Mouse (Mus musculus) hindbrain, embryonic 11.5 days (tissue): ENCODE measurements around the gene Adk. TPM values are rescaled to one million over a fixed set of nuclear protein-coding genes. Genes with fewer than 3 reads are reported as not detected.
"Not testable (repeated sequence)": the region's sequence is repeated elsewhere in the genome, so short reads cannot be mapped to it uniquely, and the experiment has no call there.

Source experiments
- ATAC-seq: fragments of 200-750 bp; cut with Nextera tagmentation; 2 replicates; pipeline ENCODE4 v1.8.0; 2017; ENCODE audit warnings: mild to moderate bottlenecking, moderate TSS enrichment, moderate library complexity; ENCODE audit not compliant: low FRiP score
- DNase-seq: peaks from one replicate; pipeline ENCODE4 v3.0.0-alpha.2; 2015; ENCODE audit warnings: low spot score
- H3K27ac ChIP-seq: fragments of 300-500 bp; sonication (generic); 2 replicates; pipeline ENCODE4 v1.5.1; 2014; ENCODE audit warnings: mild to moderate bottlenecking, low read depth, low read length
- H3K27me3 ChIP-seq: fragments of 300-500 bp; sonication (generic); 2 replicates; pipeline ENCODE4 v1.6.1; 2014; ENCODE audit warnings: mild to moderate bottlenecking, low read length, moderate library complexity, mixed read lengths; ENCODE audit not compliant: control insufficient read depth, insufficient read depth
- H3K36me3 ChIP-seq: fragments of 300-500 bp; sonication (generic); 2 replicates; pipeline ENCODE4 v1.6.1; 2014; ENCODE audit warnings: mild to moderate bottlenecking, low read length, moderate library complexity, mixed read lengths; ENCODE audit not compliant: control insufficient read depth, insufficient read depth
- H3K4me1 ChIP-seq: fragments of 300-500 bp; sonication (generic); replicated peaks from 2 replicates; pipeline ENCODE4 v1.6.1; 2014; ENCODE audit warnings: low read length, mixed read lengths; ENCODE audit not compliant: control insufficient read depth, insufficient read depth
- H3K4me2 ChIP-seq: fragments of 300-500 bp; sonication (generic); replicated peaks from 2 replicates; pipeline ENCODE4 v1.6.1; 2014; ENCODE audit warnings: mild to moderate bottlenecking, low read depth, low read length
- H3K4me3 ChIP-seq: fragments of 300-500 bp; sonication (generic); 2 replicates; pipeline ENCODE4 v1.5.1; 2014; ENCODE audit warnings: low read depth, low read length
- H3K9ac ChIP-seq: fragments of 300-500 bp; sonication (generic); 2 replicates; pipeline ENCODE4 v1.6.1; 2014; ENCODE audit warnings: low read depth, low read length
- H3K9me3 ChIP-seq: fragments of 300-500 bp; sonication (generic); 2 replicates; pipeline ENCODE4 v1.6.1; 2016; ENCODE audit warnings: low read length; ENCODE audit not compliant: control insufficient read depth
- WGBS: fragments of 180-500 bp; shearing (Covaris S2); extraction: QIAGEN DNeasy Blood & Tissue Kit; methylation state at CpG from one replicate; pipeline ENCODE4 v1.1.7; 2014; 5-methylcytosine and 5-hydroxymethylcytosine counted together
- polyA plus RNA-seq: library from polyadenylated mRNA; unstranded; fragments of >200 nt; fragmentation: Nextera tagmentation; extraction: Ambion mirVana; gene quantifications from 2 replicates; pipeline ENCODE4 v1.2.1, GENCODE M21; 2014

Gene Adk
- polyA plus RNA-seq, 1 experiment from 2014 or later, result 107 TPM

DNA sequence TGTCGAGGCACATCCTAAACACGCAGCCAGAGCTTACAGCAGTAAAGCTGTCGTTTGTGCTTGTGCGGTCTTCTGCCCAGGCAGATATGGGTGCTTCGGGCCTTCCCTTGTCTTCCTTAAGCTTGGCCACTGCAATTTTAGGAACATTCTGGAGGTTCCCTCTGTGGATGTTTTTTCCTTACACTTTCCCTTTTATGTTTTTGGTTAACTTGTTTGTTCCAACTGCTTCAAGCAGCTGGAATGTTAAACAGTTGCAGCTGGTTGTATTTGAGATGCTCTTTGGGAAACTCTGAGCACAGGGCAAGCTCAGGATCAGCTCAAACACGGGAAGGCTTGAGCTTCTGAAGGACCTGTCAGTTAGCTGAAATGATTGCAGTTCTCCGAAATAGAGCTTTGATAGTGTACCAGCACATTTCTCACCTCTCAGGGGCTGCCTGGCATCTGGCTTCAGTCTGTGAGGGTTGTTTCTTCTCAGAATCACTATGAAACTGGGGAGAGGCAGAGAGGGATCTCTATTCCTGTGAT is 34.5 kb downstream of the Adk start:
- no peaks in the 10 kb centered on the region for H3K27me3 ChIP-seq
- H3K4me2 ChIP-seq, result no peak overlapping the region
- H3K4me3 ChIP-seq, result no peak overlapping the region
- no peaks in the 10 kb centered on the region for H3K9me3 ChIP-seq
- H3K9ac ChIP-seq, result no peak overlapping the region
- DNase-seq (peak; percentile 17), ATAC-seq (no peak)
- H3K27ac ChIP-seq, result peak overlapping the region; percentile 20; the same call in 1 of the 2 replicates
- 52% methylated on average over 7 of the region's 7 CpGs for WGBS
- no peaks in the 10 kb centered on the region for H3K4me1 ChIP-seq
- H3K36me3 ChIP-seq, result no peaks in the 10 kb centered on the region

DNA sequence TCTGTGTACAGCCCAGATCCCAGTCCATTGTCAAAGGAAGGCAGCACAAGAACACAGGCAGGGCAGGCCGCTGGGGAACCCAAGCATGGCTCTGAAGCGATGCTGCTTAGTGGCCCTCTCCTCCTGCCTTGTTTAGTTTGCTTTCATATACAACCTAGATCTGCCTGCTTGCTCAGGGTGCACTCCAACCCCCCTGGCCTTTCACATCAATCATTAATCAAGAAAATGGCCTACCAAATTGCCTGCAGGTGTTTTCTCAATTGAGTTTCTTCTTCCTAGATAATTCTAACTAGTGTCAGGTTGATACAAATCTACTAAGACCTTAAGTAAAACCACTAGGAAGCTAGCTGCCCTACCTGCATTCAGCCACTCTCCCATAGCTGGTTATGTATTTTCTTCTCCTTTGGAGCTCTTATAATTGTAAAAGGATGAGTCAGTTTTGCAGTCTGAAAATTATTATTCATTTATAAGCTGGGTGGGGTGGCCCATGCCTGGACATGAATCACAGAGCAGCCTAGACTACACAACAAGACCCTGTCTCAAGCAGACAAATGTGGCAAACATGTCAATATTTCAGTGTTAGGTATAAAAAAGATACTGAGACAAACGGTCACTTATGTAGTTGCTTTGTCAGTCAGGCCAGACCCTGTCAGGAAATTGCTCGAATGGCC is 35.2 kb downstream of the Adk start:
- ATAC-seq, result no peak
- peak overlapping the region; percentile 20; the same call in 1 of the 2 replicates for H3K27ac ChIP-seq

GRCm38 (mm10) chr14:21088731-21089130 is 36.4 kb downstream of the Adk start:
- ATAC-seq (no peak), DNase-seq (no peak)
- WGBS, result 56% methylated on average over 3 of the region's 3 CpGs
- no peak overlapping the region for H3K4me2 ChIP-seq
- H3K9ac ChIP-seq, result no peak overlapping the region
- no peaks in the 10 kb centered on the region for H3K36me3 ChIP-seq
- no peak overlapping the region for H3K27ac ChIP-seq
- no peaks in the 10 kb centered on the region for H3K4me1 ChIP-seq
- H3K9me3 ChIP-seq, result no peaks in the 10 kb centered on the region
- H3K4me3 ChIP-seq, result no peak overlapping the region
- no peaks in the 10 kb centered on the region for H3K27me3 ChIP-seq

More for the DNA sequence above, 35.2 kb downstream of the Adk start:
- no peak overlapping the region for H3K9ac ChIP-seq
- H3K4me2 ChIP-seq, result no peak overlapping the region
- no peaks in the 10 kb centered on the region for H3K9me3 ChIP-seq
- H3K4me3 ChIP-seq, result no peak overlapping the region
- H3K4me1 ChIP-seq, result no peaks in the 10 kb centered on the region
- DNase-seq, result no peak
- WGBS, result 69% methylated on average over 4 of the region's 4 CpGs
- no peaks in the 10 kb centered on the region for H3K27me3 ChIP-seq
- H3K36me3 ChIP-seq, result no peaks in the 10 kb centered on the region

DNA sequence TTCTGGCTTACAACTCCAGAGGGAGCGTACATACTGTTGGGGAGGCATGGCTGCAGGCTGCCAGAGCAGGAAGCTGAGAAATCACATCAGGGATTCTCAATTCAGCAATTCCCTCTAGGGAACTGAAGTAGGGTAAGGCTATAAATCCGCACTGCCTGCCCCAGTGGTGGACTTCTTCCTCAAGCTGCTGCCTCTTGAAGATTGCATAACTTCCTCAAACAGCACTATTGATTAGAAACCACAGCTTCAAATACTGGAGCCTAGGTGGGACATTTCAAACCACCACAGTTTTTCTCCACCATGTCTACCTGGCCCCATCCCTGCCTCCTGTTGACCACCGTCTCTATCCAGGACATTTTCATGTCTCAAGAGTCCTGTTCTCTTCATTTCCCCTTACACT is 38.0 kb downstream of the Adk start:
- Histone ChIP-seq H3K4me1 (no peaks in the 10 kb centered on the region), H3K4me3 (no peak overlapping the region), H3K4me2 (no peak overlapping the region), H3K27ac (no peak overlapping the region), H3K36me3 (no peaks in the 10 kb centered on the region), H3K27me3 (no peaks in the 10 kb centered on the region), H3K9ac (no peak overlapping the region), H3K9me3 (no peaks in the 10 kb centered on the region)
- WGBS, result 83% methylated on average over 3 of the region's 3 CpGs
- no peak for DNase-seq
- ATAC-seq, result no peak

- DNase-seq (no peak), ATAC-seq (no peak)
- H3K9me3 ChIP-seq, result no peaks in the 10 kb centered on the region
- H3K27me3 ChIP-seq, result no peaks in the 10 kb centered on the region
- H3K4me1 ChIP-seq, result no peaks in the 10 kb centered on the region
- H3K27ac ChIP-seq, result no peak overlapping the region
- H3K9ac ChIP-seq, result no peak overlapping the region
- WGBS, result 95% methylated on average over 3 of the region's 3 CpGs
- H3K4me2 ChIP-seq, result no peak overlapping the region
- H3K36me3 ChIP-seq, result no peaks in the 10 kb centered on the region
- H3K4me3 ChIP-seq, result no peak overlapping the region
Observed at GRCm38 (mm10) chr14:21090930-21091486, 38.6 kb downstream of the Adk start.

GRCm38 (mm10) chr14:21094161-21094560 is 41.8 kb downstream of the Adk start:
- H3K4me3 ChIP-seq, ATAC-seq, H3K27me3 ChIP-seq, H3K9me3 ChIP-seq, H3K4me2 ChIP-seq, H3K4me1 ChIP-seq, H3K9ac ChIP-seq, DNase-seq, H3K27ac ChIP-seq, H3K36me3 ChIP-seq: not testable (repeated sequence)

DNA sequence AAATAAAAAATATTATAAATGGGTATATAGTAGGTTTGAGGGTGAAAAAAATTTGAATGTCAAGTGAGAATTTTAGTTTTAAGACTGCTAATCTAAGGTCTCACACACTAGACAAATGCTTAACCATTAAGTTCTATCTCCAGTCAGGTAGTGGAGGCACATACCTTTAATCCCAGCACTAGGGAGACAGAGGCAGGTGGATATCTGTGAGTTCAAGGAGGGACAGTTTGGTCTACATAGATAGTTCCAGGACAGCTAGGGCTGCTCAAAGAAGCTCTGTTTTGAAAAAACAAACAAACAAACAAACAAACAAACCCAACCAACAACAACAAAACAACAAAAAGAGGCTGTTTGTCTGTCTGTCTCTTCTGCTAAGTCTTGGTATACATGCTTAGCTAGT is 43.9 kb downstream of the Adk start:
- Histone ChIP-seq H3K27ac (no peak overlapping the region), H3K4me2 (no peak overlapping the region), H3K9ac (no peak overlapping the region), H3K27me3 (no peaks in the 10 kb centered on the region), H3K4me3 (no peak overlapping the region), H3K36me3 (no peaks in the 10 kb centered on the region), H3K9me3 (no peaks in the 10 kb centered on the region), H3K4me1 (no peaks in the 10 kb centered on the region)
- ATAC-seq (no peak), DNase-seq (no peak)

- WGBS, result 83% methylated on average over 4 of the region's 4 CpGs
- Histone ChIP-seq H3K4me2 (no peak overlapping the region), H3K9ac (no peak overlapping the region), H3K4me3 (no peak overlapping the region), H3K9me3 (no peaks in the 10 kb centered on the region), H3K4me1 (no peaks in the 10 kb centered on the region), H3K27me3 (no peaks in the 10 kb centered on the region), H3K27ac (no peak overlapping the region), H3K36me3 (no peaks in the 10 kb centered on the region)
- DNase-seq (no peak), ATAC-seq (no peak)
Observed at GRCm38 (mm10) chr14:21096689-21097088, 44.3 kb downstream of the Adk start.

- no peaks in the 10 kb centered on the region for H3K9me3 ChIP-seq
- no peaks in the 10 kb centered on the region for H3K4me1 ChIP-seq
- H3K4me2 ChIP-seq, result no peak overlapping the region
- H3K27me3 ChIP-seq, result no peaks in the 10 kb centered on the region
- H3K27ac ChIP-seq, result no peak overlapping the region
- H3K36me3 ChIP-seq, result no peaks in the 10 kb centered on the region
- 73% methylated on average over 7 of the region's 7 CpGs for WGBS
- DNase-seq, result no peak
- no peak for ATAC-seq
- H3K9ac ChIP-seq, result no peak overlapping the region
- no peak overlapping the region for H3K4me3 ChIP-seq
Observed at GRCm38 (mm10) chr14:21099371-21099770, 47.0 kb downstream of the Adk start.
